Mouse (Mus musculus) heart, embryonic 12.5 days (tissue): Measurements from ENCODE around the gene Ttc28. TPM values are rescaled to one million over a fixed set of nuclear protein-coding genes. Genes with fewer than 3 reads are reported as not detected.

Experiments
- ATAC-seq: fragments of 200-750 bp; cut with Nextera tagmentation; 2 replicates; pipeline ENCODE4 v1.8.0; 2017; ENCODE audit warnings: moderate TSS enrichment, moderate library complexity; ENCODE audit not compliant: insufficient number of reproducible peaks, low FRiP score
- H3K27ac ChIP-seq: fragments of 300-500 bp; sonication (generic); 2 replicates; pipeline ENCODE4 v1.5.1; 2016; ENCODE audit warnings: mild to moderate bottlenecking, moderate library complexity; ENCODE audit not compliant: poor library complexity, severe bottlenecking
- H3K27me3 ChIP-seq: fragments of 300-500 bp; sonication (generic); replicated peaks from 2 replicates; pipeline ENCODE4 v1.6.1; 2016; ENCODE audit warnings: mild to moderate bottlenecking, moderate library complexity
- H3K36me3 ChIP-seq: fragments of 300-500 bp; sonication (generic); 2 replicates; pipeline ENCODE4 v1.6.1; 2016; ENCODE audit warnings: mild to moderate bottlenecking, moderate library complexity
- H3K4me1 ChIP-seq: fragments of 300-500 bp; sonication (generic); replicated peaks from 2 replicates; pipeline ENCODE4 v1.6.1; 2016; ENCODE audit warnings: mild to moderate bottlenecking
- H3K4me2 ChIP-seq: fragments of 300-500 bp; sonication (generic); 2 replicates; pipeline ENCODE4 v1.6.1; 2016; ENCODE audit warnings: mild to moderate bottlenecking, moderate library complexity
- H3K4me3 ChIP-seq: fragments of 300-500 bp; sonication (generic); 2 replicates; pipeline ENCODE4 v1.5.1; 2016; ENCODE audit warnings: mild to moderate bottlenecking
- H3K9ac ChIP-seq: fragments of 300-500 bp; sonication (generic); 2 replicates; pipeline ENCODE4 v1.6.1; 2016; ENCODE audit warnings: mild to moderate bottlenecking, moderate library complexity
- H3K9me3 ChIP-seq: fragments of 300-500 bp; sonication (generic); replicated peaks from 2 replicates; pipeline ENCODE4 v1.6.1; 2016; ENCODE audit warnings: mild to moderate bottlenecking, moderate library complexity
- WGBS: fragments of 180-500 bp; shearing (Covaris S2); methylation state at CpG from one replicate; pipeline ENCODE4 v1.1.7; 2016; 5-methylcytosine and 5-hydroxymethylcytosine counted together
- polyA plus RNA-seq: library from polyadenylated mRNA; unstranded; fragments of >200 nt; fragmentation: Nextera tagmentation; extraction: Ambion mirVana; gene quantifications from 2 replicates; pipeline ENCODE4 v1.2.1, GENCODE M21; 2016

Gene Ttc28
- polyA plus RNA-seq, 1 experiment from 2014 or later: 10.3 TPM

DNA sequence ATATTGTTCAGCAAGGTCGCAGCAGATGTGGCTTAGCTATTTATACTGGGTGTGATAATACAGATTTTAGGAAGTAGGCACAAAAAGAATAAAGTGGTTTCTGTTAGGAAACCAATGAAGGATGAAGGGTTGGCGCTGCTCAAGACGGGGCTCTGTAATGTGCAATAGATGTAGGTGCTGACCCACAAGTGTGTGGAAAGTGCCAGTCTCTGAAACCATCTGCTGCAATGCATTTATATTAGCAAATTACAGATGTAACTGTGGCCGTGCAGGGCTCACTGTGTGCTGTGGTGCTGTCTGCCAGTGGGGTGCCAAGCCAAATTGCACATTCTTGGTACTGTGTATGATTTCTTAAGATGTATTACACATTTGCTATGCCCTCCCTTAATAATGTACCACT is 81.3 kb downstream of the Ttc28 start:
- Histone ChIP-seq H3K27ac (no peak overlapping the region), H3K36me3 (no peaks in the 10 kb centered on the region), H3K4me2 (no peak overlapping the region), H3K4me3 (no peak overlapping the region), H3K9me3 (no peaks in the 10 kb centered on the region), H3K9ac (no peak overlapping the region), H3K27me3 (no peaks in the 10 kb centered on the region), H3K4me1 (no peaks in the 10 kb centered on the region)
- ATAC-seq: no peak
- WGBS: 76% methylated on average over 4 of the region's 4 CpGs

- H3K9ac ChIP-seq: no peak overlapping the region
- H3K27me3 ChIP-seq: no peaks in the 10 kb centered on the region
- peaks cover 27% of the 10 kb centered on the region for H3K4me1 ChIP-seq
- H3K4me2 ChIP-seq: no peak overlapping the region
- H3K9me3 ChIP-seq: no peaks in the 10 kb centered on the region
- no peak overlapping the region for H3K27ac ChIP-seq
- no peak overlapping the region for H3K4me3 ChIP-seq
- 79% methylated on average over 11 of the region's 11 CpGs for WGBS
- H3K36me3 ChIP-seq: no peaks in the 10 kb centered on the region
- ATAC-seq: no peak
Observed at GRCm38 (mm10) chr5:110967483-110968055, 88.0 kb downstream of the Ttc28 start.

GRCm38 (mm10) chr5:110968566-110968965 is 89.0 kb downstream of the Ttc28 start:
- 69% methylated on average over 1 of the region's 1 CpGs for WGBS
- Histone ChIP-seq H3K27me3 (no peaks in the 10 kb centered on the region), H3K27ac (no peak overlapping the region), H3K4me3 (no peak overlapping the region), H3K4me2 (no peak overlapping the region), H3K9ac (no peak overlapping the region), H3K9me3 (no peaks in the 10 kb centered on the region), H3K36me3 (no peaks in the 10 kb centered on the region), H3K4me1 (peaks cover 27% of the 10 kb centered on the region)
- no peak for ATAC-seq

- H3K4me3 ChIP-seq: no peak overlapping the region
- peak overlapping the region; percentile 48 for H3K27ac ChIP-seq
- ATAC-seq: peak; percentile 79
- peaks cover 8% of the 10 kb centered on the region for H3K9me3 ChIP-seq
- no peak overlapping the region for H3K4me2 ChIP-seq
- no peaks in the 10 kb centered on the region for H3K36me3 ChIP-seq
- H3K9ac ChIP-seq: no peak overlapping the region
- WGBS: 28% methylated on average over 9 of the region's 9 CpGs
- H3K27me3 ChIP-seq: no peaks in the 10 kb centered on the region
- peaks cover 27% of the 10 kb centered on the region for H3K4me1 ChIP-seq
Observed at GRCm38 (mm10) chr5:110970162-110970780, 90.7 kb downstream of the Ttc28 start.

DNA sequence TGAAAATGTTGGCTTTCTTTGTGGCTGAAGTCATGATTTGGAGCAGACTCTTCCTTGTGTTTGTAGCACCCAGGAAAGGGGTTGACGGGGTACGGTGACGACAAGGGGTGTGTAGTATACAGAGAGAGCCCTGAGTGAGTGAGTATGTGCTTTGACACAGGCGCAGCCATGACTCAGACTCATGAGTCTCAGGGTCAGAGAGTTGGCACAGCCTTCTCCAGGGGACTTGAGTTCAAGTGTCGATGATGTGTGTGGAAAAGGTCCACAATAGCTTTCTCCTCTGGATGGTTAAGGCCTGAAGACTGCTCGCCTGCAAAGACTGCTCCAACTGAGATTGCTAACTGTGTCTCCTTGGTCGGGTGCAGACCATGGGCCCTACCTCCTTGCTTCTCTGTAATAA is 97.1 kb downstream of the Ttc28 start:
- peaks cover 8% of the 10 kb centered on the region for H3K9me3 ChIP-seq
- WGBS: 81% methylated on average over 7 of the region's 7 CpGs

DNA sequence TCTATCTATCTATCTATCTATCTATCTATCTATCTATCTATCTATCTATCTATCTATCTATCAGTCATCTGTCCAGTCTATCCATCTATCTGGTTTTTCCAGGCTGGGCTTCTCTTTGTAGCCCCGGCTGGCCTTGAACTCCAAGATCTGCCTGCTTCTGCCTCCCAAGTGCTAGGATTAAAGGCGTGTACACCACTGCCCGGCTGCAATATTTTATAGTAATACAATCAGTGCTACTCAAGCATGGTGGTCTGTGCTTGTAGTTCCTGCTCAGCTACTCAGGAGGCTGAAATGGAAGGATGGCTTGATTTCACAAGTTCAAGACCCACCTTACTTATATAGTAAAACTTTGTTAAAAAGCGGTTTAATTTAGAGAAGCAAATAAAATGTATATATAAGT is 98.2 kb downstream of the Ttc28 start:
- Histone ChIP-seq H3K9ac (no peak overlapping the region), H3K4me2 (no peak overlapping the region), H3K9me3 (peaks cover 8% of the 10 kb centered on the region), H3K27me3 (peaks cover 5% of the 10 kb centered on the region; the same call in 1 of the 2 replicates), H3K4me1 (peaks cover 15% of the 10 kb centered on the region; the same call in 1 of the 2 replicates), H3K27ac (no peak overlapping the region), H3K4me3 (no peak overlapping the region), H3K36me3 (no peaks in the 10 kb centered on the region)
- WGBS: 82% methylated on average over 4 of the region's 4 CpGs
- no peak for ATAC-seq

More for the DNA sequence above, 97.1 kb downstream of the Ttc28 start:
- Histone ChIP-seq H3K4me1 (peaks cover 11% of the 10 kb centered on the region; the same call in 1 of the 2 replicates), H3K27ac (no peak overlapping the region), H3K4me2 (no peak overlapping the region), H3K4me3 (no peak overlapping the region), H3K36me3 (no peaks in the 10 kb centered on the region), H3K9ac (no peak overlapping the region), H3K27me3 (peaks cover 5% of the 10 kb centered on the region; the same call in 1 of the 2 replicates)
- ATAC-seq: no peak

DNA sequence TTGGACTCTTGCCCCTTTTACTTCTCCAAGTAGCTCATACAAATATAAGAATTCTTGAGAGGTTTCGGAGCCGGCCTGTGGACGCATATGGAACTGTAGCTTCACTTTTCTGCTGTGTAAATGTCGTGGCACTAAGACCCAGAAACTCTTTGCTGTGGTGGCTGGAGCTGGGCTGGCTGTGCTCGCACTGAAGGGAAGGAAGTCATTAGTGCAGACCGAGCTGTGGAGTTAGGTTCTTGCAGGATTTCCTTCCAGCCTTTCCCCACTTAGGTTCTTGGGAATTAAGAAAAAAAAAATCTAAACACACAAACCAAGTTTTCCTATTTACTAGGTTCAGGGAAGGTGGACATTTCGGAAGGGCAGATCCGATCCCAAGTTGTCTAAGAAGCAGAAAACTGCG is 98.9 kb downstream of the Ttc28 start:
- H3K4me3 ChIP-seq: peak overlapping the region; percentile 79
- H3K4me1 ChIP-seq: peaks cover 15% of the 10 kb centered on the region; the same call in 1 of the 2 replicates
- peak overlapping the region; percentile 99 for H3K4me2 ChIP-seq
- peaks cover 5% of the 10 kb centered on the region; the same call in 1 of the 2 replicates for H3K27me3 ChIP-seq
- H3K27ac ChIP-seq: peak overlapping the region; percentile 87
- peak; percentile 77 for ATAC-seq
- peaks cover 8% of the 10 kb centered on the region for H3K9me3 ChIP-seq
- 1% methylated on average over 9 of the region's 9 CpGs for WGBS
- H3K9ac ChIP-seq: peak overlapping the region; percentile 91
- no peaks in the 10 kb centered on the region for H3K36me3 ChIP-seq

- peaks cover 6% of the 10 kb centered on the region for H3K9me3 ChIP-seq
- peak overlapping the region; percentile 91 for H3K9ac ChIP-seq
- H3K4me3 ChIP-seq: peak overlapping the region; percentile 79
- 3% methylated on average over 102 of the region's 104 CpGs for WGBS
- peaks cover 18% of the 10 kb centered on the region for H3K4me1 ChIP-seq
- H3K4me2 ChIP-seq: peak overlapping the region; percentile 99
- peak; percentile 62; the same call in 1 of the 2 replicates for ATAC-seq
- H3K27me3 ChIP-seq: peaks cover 5% of the 10 kb centered on the region; the same call in 1 of the 2 replicates
- no peaks in the 10 kb centered on the region for H3K36me3 ChIP-seq
- peak overlapping the region; percentile 87 for H3K27ac ChIP-seq
Observed at GRCm38 (mm10) chr5:110979011-110979860, 99.6 kb downstream of the Ttc28 start.

DNA sequence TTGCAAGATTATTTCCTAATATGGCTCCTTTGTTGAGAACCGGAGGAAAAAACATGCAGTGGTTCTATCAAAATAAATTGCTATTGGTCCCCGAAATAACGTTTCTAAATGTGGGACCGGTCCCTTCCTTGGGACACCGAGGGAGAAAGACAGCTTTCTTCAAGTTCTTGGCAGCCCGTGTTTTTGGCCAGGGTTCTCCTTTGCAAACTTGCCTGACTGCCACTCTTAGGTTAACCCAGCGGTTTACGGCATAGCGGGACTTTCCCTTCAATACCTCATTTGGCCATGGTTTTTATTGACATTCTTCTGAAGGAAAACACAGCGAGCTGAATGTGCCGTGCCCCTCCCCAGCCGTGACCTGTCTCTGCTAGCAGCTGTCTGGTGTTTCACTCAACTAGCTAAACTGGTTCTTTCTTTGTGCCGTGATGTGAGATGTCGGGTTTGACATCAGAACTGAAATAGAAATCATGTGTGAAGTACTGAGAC is 100.3 kb downstream of the Ttc28 start:
- H3K4me3 ChIP-seq: peak overlapping the region; percentile 79
- H3K9me3 ChIP-seq: no peaks in the 10 kb centered on the region
- H3K27ac ChIP-seq: peak overlapping the region; percentile 87
- H3K4me1 ChIP-seq: peaks cover 21% of the 10 kb centered on the region
- H3K27me3 ChIP-seq: peaks cover 5% of the 10 kb centered on the region; the same call in 1 of the 2 replicates
- H3K9ac ChIP-seq: peak overlapping the region; percentile 91
- no peaks in the 10 kb centered on the region for H3K36me3 ChIP-seq
- no peak for ATAC-seq
- peak overlapping the region; percentile 99 for H3K4me2 ChIP-seq
- under 1% methylated on average over 14 of the region's 14 CpGs for WGBS

DNA sequence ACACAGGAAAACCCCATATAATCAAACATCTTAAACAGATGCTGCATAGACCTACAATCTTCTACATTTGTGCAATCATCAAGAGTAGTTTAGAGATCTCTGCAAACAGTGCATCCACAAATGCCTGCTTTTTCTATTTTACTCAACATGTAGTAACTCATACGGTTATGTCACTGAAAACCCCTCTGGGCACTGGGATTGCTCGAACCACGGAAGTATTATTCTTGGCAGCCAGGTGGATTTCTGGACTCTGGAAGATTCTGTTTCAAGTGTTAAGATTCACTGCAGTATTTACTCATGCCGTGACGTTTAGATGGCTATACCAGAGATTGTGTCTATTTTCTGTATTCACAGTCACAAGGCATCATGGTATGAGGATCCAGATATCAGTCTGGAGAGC is 101.0 kb downstream of the Ttc28 start:
- peak overlapping the region; percentile 79 for H3K4me3 ChIP-seq
- peaks cover 5% of the 10 kb centered on the region; the same call in 1 of the 2 replicates for H3K27me3 ChIP-seq
- H3K9me3 ChIP-seq: no peaks in the 10 kb centered on the region
- 0 out of 2 replicates have a peak, but pooled peaks cover 6% of the 10 kb centered on the region for H3K36me3 ChIP-seq
- peak overlapping the region; percentile 99 for H3K4me2 ChIP-seq
- no peak for ATAC-seq
- peaks cover 21% of the 10 kb centered on the region for H3K4me1 ChIP-seq
- H3K27ac ChIP-seq: no peak overlapping the region
- peak overlapping the region; percentile 91 for H3K9ac ChIP-seq
- 52% methylated on average over 5 of the region's 5 CpGs for WGBS

DNA sequence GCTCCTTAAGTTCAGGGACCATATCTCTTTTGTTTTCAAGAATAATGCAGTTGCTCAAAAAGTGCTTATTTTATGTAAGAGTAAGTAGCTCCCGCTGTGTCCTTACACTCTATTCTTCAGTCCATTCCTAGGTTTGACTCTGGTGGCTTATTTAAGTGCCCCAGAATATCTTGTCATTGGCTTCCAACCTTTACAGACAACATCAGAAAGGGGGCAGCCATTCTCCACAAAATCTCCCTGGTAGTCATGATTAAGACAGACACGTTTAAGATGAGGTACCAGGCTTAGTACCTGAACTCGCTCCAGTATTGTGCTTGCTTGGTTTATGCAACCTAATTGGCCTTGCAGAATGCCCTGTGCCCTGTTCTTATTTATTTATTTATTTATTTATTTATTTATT is 102.8 kb downstream of the Ttc28 start:
- H3K36me3 ChIP-seq: 0 out of 2 replicates have a peak, but pooled peaks cover 6% of the 10 kb centered on the region
- no peak for ATAC-seq
- no peak overlapping the region for H3K9ac ChIP-seq
- H3K27ac ChIP-seq: no peak overlapping the region
- H3K9me3 ChIP-seq: no peaks in the 10 kb centered on the region
- H3K27me3 ChIP-seq: peaks cover 5% of the 10 kb centered on the region
- 58% methylated on average over 3 of the region's 3 CpGs for WGBS
- no peak overlapping the region for H3K4me2 ChIP-seq
- H3K4me1 ChIP-seq: peaks cover 21% of the 10 kb centered on the region
- H3K4me3 ChIP-seq: no peak overlapping the region
